Mouse (Mus musculus): ENCODE results near the gene Sbf1.
A peak's percentile ranks its signal among the peaks of the same experiment; 100 is the strongest.

The Sbf1 gene

DNA sequence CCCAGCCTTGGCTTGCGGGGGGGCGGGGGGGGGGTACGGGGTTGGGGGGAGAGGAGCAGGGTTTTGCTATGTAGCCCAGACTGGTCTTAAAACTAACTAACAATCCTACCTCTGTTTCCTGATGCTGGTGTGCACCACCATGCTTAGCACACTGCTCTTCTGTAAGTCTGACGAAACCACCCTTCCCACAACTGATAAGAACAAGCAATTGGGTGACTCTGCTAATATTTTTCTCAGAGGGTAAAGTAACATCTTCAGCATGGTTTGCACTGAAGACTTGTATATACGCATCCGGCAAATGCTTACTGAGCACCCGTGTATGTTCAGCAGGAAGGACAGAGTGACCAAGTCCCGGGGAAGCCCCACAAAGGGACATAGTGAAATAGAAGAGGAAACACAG, 6.2 kb upstream of the Sbf1 start:
- no peak for DNase-seq (ENCODE audit: low spot score in 2 of 2)

DNA sequence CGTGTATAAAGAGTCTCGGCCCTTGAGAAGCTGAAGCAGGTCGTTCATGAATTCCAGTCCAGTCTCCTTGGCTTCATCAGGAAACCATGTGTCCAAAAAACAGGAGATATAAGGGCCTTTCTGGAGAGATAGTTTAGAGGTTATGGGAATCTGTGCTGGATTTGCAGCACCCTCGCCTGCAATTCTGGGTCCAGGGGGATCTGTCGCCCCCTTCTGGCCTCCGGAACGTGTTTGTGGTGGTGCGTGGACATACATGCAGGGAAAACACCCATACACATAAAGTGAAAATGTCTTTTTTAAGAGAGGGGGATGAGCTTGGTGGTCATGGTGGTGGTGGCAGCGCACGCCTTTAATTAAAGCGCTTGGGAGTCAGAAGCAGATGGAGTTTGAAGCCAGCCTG, 1.0 kb upstream of the Sbf1 start:
- peak; percentile 40 to 60 for DNase-seq (ENCODE audit: low spot score in 2 of 2)

- peak in 1 of 2 experiments; percentile 35 for DNase-seq (ENCODE audit: low spot score in 2 of 2)
Observed at GRCm38 (mm10) chr15:89314511-89315189, 461 bp downstream of the Sbf1 start.

DNA sequence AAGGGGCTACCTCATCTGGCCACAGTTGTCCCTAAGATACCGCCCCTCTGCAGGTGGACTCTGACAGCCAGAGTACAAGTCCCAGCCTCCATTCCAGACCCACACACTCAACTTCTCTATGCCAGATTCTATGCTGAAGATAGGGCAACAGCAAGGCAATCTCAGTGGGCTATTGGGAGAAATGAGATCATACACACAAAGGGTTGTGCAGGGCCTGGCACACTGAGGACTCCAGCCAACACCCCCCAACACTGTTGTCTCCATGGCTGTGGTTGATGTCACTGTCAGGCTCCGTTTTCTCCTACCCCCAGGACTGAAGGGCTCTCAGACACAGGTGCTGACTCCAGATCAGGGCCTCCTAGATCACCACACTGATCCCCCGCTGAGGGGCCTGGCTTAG, 1.0 kb downstream of the Sbf1 start:
- no peak for DNase-seq (ENCODE audit: low spot score in 2 of 2)

- DNase-seq (ENCODE audit: low spot score in 2 of 2): no peak
Observed at GRCm38 (mm10) chr15:89313359-89313758, 1.8 kb downstream of the Sbf1 start.

DNA sequence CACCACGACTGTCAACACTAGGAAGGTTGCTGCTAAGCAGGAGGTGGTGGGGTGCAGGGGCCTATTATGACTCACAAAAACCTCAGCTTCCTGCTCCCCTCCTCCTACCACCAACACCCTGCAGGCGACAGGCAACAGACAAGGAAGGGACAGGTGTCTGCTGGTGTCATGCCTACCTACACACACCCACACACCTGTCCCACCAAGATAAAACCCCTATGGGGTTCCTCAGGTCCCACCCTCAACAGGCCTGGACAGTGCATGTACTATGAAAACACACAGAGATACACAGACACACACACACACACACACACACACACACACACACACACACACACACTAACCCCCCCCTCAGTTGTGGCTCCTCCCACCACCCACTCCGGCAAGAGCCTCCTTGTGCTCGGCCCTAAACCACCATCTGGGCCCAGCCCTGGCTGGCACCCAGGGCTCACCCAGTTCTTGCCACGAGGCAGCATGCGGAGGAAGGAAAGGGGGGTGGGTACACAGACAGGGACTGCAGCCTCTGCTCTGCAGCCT, 5.1 kb downstream of the Sbf1 start:
- DNase-seq (ENCODE audit: low spot score in 2 of 2): peak in 1 of 2 experiments; percentile 61

- no peak for DNase-seq (ENCODE audit: low spot score in 2 of 2)
Observed at GRCm38 (mm10) chr15:89308406-89309139, 6.5 kb downstream of the Sbf1 start.

GRCm38 (mm10) chr15:89307461-89307860, 7.7 kb downstream of the Sbf1 start:
- DNase-seq (ENCODE audit: low spot score in 2 of 2): no peak

- DNase-seq (ENCODE audit: low spot score in 2 of 2): no peak
Observed at GRCm38 (mm10) chr15:89305966-89306365, 9.1 kb downstream of the Sbf1 start.

DNA sequence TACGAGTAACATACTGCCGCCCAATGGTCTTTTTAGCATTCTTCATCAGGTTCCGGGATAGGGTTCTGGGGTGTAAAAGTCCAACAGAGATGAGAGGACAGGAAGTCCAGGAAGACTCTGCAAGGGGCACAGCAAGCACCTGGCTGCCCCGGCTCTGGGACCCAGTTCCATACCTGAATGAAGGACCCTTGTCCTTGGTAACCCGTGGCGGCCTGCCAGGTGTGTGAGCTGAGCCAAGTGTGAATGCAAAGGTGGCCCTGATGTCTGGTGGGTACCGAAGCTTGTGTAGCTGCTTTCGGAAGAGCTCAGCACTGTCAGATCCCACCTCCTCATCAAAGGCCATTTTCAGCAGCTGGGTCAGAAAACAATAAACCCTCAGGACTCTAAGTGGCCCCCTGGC, 14.5 kb downstream of the Sbf1 start:
- DNase-seq (ENCODE audit: low spot score in 2 of 2): no peak

DNA sequence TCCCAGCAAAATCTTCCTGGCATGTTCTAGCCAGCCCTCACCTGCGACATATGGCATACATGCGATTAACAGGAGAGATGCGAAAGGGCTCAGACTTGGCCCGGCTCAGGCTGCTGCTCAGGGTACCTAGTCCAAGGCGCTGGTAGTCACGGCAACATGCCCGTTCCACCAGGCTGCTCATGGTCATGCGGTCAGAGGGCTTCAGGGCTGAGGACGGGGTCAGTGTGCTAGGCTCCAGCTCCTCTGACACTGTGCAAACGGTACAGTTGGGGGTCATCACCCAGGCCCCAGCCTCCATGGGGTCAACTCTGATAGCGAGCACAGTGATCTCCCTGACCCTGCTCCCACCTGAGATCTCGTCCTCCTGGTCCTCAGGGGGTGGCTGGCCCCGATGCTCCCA, 14.9 kb downstream of the Sbf1 start:
- DNase-seq (ENCODE audit: low spot score in 2 of 2): no peak

DNA sequence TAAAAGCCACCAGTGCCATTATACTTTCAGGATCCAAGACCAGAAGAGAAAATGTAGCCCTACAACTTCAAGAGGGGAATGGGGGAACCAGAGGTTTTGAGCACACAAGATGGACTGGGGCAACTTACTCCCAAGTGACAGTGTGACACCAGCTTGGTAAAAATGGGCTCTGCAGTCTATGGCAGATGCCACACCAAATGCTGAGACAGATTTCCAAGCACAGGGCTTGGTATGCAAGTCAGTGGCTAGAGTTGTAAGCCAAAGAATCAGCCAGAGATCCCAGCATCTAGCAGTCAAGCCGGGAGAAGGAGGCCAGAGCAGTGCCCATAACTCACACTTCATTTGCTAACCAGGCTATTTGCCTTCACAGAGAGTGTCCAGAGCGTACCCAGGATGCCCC, 17.4 kb downstream of the Sbf1 start:
- DNase-seq (ENCODE audit: low spot score in 2 of 2): no peak

- no peak for DNase-seq (ENCODE audit: low spot score in 2 of 2)
Observed at GRCm38 (mm10) chr15:89296465-89296864, 18.6 kb downstream of the Sbf1 start.

DNA sequence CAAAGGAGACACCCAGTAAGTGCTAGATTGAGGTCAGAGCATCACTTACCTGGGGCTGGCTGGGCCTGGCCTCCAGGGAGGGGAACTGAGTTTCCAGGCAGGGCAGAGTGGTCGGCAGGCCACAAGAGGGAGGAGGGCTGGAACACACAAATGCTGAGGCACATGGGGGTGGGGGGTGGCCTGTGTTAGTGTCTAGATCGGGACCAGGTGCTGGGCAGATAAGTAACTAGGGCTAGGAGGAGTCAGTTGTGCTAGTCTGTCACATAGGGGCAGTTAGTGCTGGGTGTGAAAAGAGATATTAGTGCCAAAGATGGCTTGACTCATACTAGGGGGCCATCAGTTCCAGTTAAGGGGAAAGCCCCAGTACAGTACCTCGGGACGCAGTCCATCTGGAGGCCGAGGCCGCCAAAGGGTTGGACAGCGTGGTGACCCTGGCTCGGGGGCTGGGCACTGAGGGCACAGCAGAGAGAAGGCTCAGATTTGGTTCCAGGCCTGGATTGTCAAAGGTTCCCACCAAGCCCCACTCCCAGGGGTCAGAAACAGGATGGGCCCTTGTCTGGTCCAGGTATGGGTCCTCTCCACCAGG, 19.4 kb downstream of the Sbf1 start:
- no peak for DNase-seq (ENCODE audit: low spot score in 2 of 2)

DNA sequence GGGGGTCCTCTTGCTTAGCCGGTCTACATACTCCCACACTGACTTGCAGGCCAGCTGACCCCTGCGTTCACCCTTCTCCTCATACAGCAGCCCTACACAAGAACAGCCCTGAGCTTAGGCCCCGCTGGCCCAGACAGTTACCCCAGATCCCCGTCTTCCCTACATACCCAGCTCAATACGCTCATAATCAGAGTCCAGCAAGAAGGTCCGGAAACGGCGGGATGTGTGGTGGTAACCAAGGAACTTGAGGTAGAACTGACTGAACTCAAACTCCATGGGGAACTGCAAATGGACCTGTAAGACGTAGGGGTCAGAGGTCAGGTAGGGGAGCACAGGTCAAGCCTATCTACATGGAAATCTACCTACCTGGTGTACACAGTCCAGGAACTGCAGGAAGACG, 21.3 kb downstream of the Sbf1 start:
- DNase-seq (ENCODE audit: low spot score in 2 of 2): no peak

DNA sequence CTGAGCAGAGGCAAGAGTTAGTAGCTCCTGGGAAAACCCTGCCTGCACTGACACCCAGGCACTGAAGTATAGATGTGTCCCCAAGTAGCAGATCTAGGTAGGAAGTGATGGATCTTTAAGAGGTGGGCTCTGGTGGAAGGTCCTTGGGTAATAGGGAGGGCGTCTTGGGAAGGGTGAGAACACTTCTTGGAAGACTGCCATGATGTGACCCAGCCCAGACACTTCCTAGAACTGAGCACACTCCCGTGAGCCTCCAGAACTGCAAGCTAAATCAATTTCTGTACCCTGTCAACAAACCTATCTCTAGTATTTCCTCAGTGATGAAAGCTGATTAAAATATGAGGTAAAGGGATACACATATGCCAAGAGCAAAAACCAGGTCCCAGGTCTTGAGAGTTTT, 22.3 kb downstream of the Sbf1 start:
- no peak for DNase-seq (ENCODE audit: low spot score in 2 of 2)

- DNase-seq (ENCODE audit: low spot score in 2 of 2): no peak
Observed at GRCm38 (mm10) chr15:89291521-89291920, 23.6 kb downstream of the Sbf1 start.

- DNase-seq (ENCODE audit: low spot score in 2 of 2): no peak
Observed at GRCm38 (mm10) chr15:89289455-89289854, 25.7 kb downstream of the Sbf1 start.

DNA sequence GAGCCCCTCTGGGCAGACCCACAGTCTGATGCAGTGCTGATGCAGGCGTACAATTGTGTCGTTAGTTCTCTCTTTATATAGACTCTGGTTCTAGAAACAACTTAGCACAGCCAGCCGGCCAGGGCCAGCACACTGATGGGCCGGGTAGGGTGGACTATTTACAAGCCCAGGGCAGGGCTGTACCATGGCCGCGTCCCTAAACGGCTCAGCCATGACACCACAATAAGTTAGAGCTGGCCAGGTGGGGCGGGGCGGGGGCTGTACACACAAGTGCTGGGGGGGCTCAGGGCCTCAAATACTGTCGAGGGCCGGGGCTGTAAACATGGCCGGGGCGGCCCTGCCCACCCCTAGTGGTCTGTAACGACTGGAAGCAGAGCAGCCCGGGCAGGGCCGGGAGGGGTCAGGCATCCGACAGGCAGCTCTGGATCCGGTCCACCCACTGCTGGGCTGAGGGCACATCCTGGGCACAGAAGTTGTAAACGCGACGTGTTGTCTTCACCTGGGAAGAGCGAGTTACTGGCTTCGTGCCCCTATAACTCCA, 26.8 kb downstream of the Sbf1 start:
- DNase-seq (ENCODE audit: low spot score in 2 of 2): no peak

DNA sequence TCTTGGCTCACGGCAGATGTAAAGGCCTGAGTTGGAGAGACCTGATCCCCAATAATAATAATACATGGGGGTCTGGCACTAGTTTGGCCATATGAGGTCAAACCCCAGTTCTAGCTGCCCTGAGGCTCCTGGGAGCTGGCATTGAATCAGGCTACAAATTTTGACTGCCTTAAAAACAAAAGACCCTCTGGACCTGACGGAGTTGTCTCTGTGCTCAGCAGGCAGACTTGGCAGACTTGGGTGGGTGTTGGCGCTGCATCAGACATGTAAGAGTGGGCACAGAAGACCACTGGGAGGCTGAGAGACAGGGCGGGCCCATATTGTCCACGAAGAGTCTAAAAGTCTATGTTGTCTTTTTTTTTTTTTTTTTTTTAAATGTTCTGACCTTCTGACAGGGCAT, 28.5 kb downstream of the Sbf1 start:
- DNase-seq (ENCODE audit: low spot score in 2 of 2): no peak

GRCm38 (mm10) chr15:89286114-89286513, 29.0 kb downstream of the Sbf1 start:
- no peak for DNase-seq (ENCODE audit: low spot score in 2 of 2)

GRCm38 (mm10) chr15:89285478-89285877, 29.6 kb downstream of the Sbf1 start:
- DNase-seq (ENCODE audit: low spot score in 2 of 2): no peak

- DNase-seq (ENCODE audit: low spot score in 2 of 2): no peak
Observed at GRCm38 (mm10) chr15:89285004-89285403, 30.1 kb downstream of the Sbf1 start.

Measured in spleen, postnatal 10 days (tissue).